Mouse (Mus musculus) forebrain, embryonic 13.5 days (tissue): ENCODE measurements around the gene Emx1. TPM values are rescaled to one million over a fixed set of nuclear protein-coding genes. Genes with fewer than 3 reads are reported as not detected.
A peak's percentile ranks its signal among the peaks of the same experiment; 100 is the strongest.

Experiments used
- ATAC-seq: fragments of 200-750 bp; cut with Nextera tagmentation; 2 replicates; pipeline ENCODE4 v1.8.0; 2017
- H3K27ac ChIP-seq: fragments of 300-500 bp; sonication (generic); 2 replicates; pipeline ENCODE4 v1.5.1; 2015; ENCODE audit warnings: inconsistent platforms, mild to moderate bottlenecking, moderate library complexity
- H3K27me3 ChIP-seq: fragments of 300-500 bp; sonication (generic); 2 replicates; pipeline ENCODE4 v1.6.1; 2015; ENCODE audit warnings: mild to moderate bottlenecking, inconsistent platforms
- H3K36me3 ChIP-seq: fragments of 300-500 bp; sonication (generic); 2 replicates; pipeline ENCODE4 v1.6.1; 2015; ENCODE audit warnings: mild to moderate bottlenecking, inconsistent platforms; ENCODE audit not compliant: poor library complexity, severe bottlenecking
- H3K4me1 ChIP-seq: fragments of 300-500 bp; sonication (generic); 2 replicates; pipeline ENCODE4 v1.6.1; 2015; ENCODE audit warnings: inconsistent platforms
- H3K4me2 ChIP-seq: fragments of 300-500 bp; sonication (generic); 2 replicates; pipeline ENCODE4 v1.6.1; 2015; ENCODE audit warnings: inconsistent platforms, mild to moderate bottlenecking, moderate library complexity
- H3K4me3 ChIP-seq: fragments of 300-500 bp; sonication (generic); 2 replicates; pipeline ENCODE4 v1.5.1; 2015; ENCODE audit warnings: mild to moderate bottlenecking, inconsistent platforms
- H3K9ac ChIP-seq: fragments of 300-500 bp; sonication (generic); 2 replicates; pipeline ENCODE4 v1.6.1; 2015; ENCODE audit warnings: mild to moderate bottlenecking, inconsistent platforms
- H3K9me3 ChIP-seq: fragments of 300-500 bp; sonication (generic); replicated peaks from 2 replicates; pipeline ENCODE4 v1.6.1; 2016; ENCODE audit warnings: inconsistent platforms
- WGBS: fragments of 180-500 bp; shearing (Covaris S2); methylation state at CpG from one replicate; pipeline ENCODE4 v1.1.7; 2015; 5-methylcytosine and 5-hydroxymethylcytosine counted together
- polyA plus RNA-seq: library from polyadenylated mRNA; unstranded; fragments of >200 nt; fragmentation: Nextera tagmentation; extraction: Ambion mirVana; gene quantifications from 2 replicates; pipeline ENCODE4 v1.2.1, GENCODE M21; 2015

Gene Emx1
- polyA plus RNA-seq, 1 experiment from 2014 or later: 83.4 TPM

- no peak overlapping the region for H3K4me2 ChIP-seq
- H3K9ac ChIP-seq: no peak overlapping the region
- H3K4me3 ChIP-seq: no peak overlapping the region
- no peaks in the 10 kb centered on the region for H3K27me3 ChIP-seq
- ATAC-seq: no peak
- WGBS: 94% methylated on average over 11 of the region's 11 CpGs
- H3K4me1 ChIP-seq: peaks cover 69% of the 10 kb centered on the region
- no peaks in the 10 kb centered on the region; the same call in 1 of the 2 replicates for H3K9me3 ChIP-seq
- H3K27ac ChIP-seq: peak overlapping the region; percentile 89
- 0 out of 2 replicates have a peak, but pooled peaks cover 3% of the 10 kb centered on the region for H3K36me3 ChIP-seq
These were observed 32.5 kb downstream of the Emx1 start for GRCm38 (mm10) chr6:85219706-85220105.

- Histone ChIP-seq H3K27ac (no peak overlapping the region; the same call in 1 of the 2 replicates), H3K27me3 (no peaks in the 10 kb centered on the region), H3K4me1 (peaks cover 64% of the 10 kb centered on the region), H3K9me3 (no peaks in the 10 kb centered on the region; the same call in 1 of the 2 replicates), H3K4me2 (no peak overlapping the region), H3K4me3 (no peak overlapping the region), H3K36me3 (0 out of 2 replicates have a peak, but pooled peaks cover 7% of the 10 kb centered on the region), H3K9ac (no peak overlapping the region)
- 43% methylated on average over 4 of the region's 4 CpGs for WGBS
- ATAC-seq: no peak
These were observed 33.7 kb downstream of the Emx1 start for GRCm38 (mm10) chr6:85220917-85221316.

GRCm38 (mm10) chr6:85222551-85222950, 35.3 kb downstream of the Emx1 start:
- WGBS: 79% methylated on average over 10 of the region's 10 CpGs
- Histone ChIP-seq H3K4me1 (peaks cover 74% of the 10 kb centered on the region), H3K27me3 (no peaks in the 10 kb centered on the region), H3K4me3 (no peak overlapping the region), H3K36me3 (0 out of 2 replicates have a peak, but pooled peaks cover 7% of the 10 kb centered on the region), H3K4me2 (no peak overlapping the region), H3K9ac (no peak overlapping the region), H3K27ac (no peak overlapping the region), H3K9me3 (no peaks in the 10 kb centered on the region; the same call in 1 of the 2 replicates)
- ATAC-seq: no peak

- no peak for ATAC-seq
- Histone ChIP-seq H3K4me1 (peaks cover 66% of the 10 kb centered on the region), H3K27ac (peak overlapping the region; percentile 63)
These were observed 36.4 kb downstream of the Emx1 start for GRCm38 (mm10) chr6:85223498-85224150.

GRCm38 (mm10) chr6:85224442-85224891, 37.2 kb downstream of the Emx1 start:
- Histone ChIP-seq H3K4me3 (no peak overlapping the region), H3K4me2 (no peak overlapping the region), H3K4me1 (peaks cover 58% of the 10 kb centered on the region), H3K9ac (no peak overlapping the region), H3K27ac (peak overlapping the region; percentile 32), H3K9me3 (no peaks in the 10 kb centered on the region; the same call in 1 of the 2 replicates), H3K36me3 (0 out of 2 replicates have a peak, but pooled peaks cover 7% of the 10 kb centered on the region), H3K27me3 (no peaks in the 10 kb centered on the region)
- WGBS: 14% methylated on average over 15 of the region's 15 CpGs
- peak; percentile 50 for ATAC-seq

More at GRCm38 (mm10) chr6:85223498-85224150, 36.4 kb downstream of the Emx1 start:
- Histone ChIP-seq H3K9ac (no peak overlapping the region), H3K4me2 (no peak overlapping the region), H3K27me3 (no peaks in the 10 kb centered on the region), H3K9me3 (no peaks in the 10 kb centered on the region; the same call in 1 of the 2 replicates), H3K36me3 (0 out of 2 replicates have a peak, but pooled peaks cover 7% of the 10 kb centered on the region), H3K4me3 (no peak overlapping the region)
- 35% methylated on average over 14 of the region's 14 CpGs for WGBS

GRCm38 (mm10) chr6:85226570-85226969, 39.3 kb downstream of the Emx1 start:
- peak; percentile 61; the same call in 1 of the 2 replicates for ATAC-seq

GRCm38 (mm10) chr6:85227520-85227919, 40.3 kb downstream of the Emx1 start:
- no peak overlapping the region for H3K4me3 ChIP-seq
- no peak overlapping the region for H3K9ac ChIP-seq
- peaks cover 58% of the 10 kb centered on the region for H3K4me1 ChIP-seq
- ATAC-seq: no peak
- H3K36me3 ChIP-seq: 0 out of 2 replicates have a peak, but pooled peaks cover 3% of the 10 kb centered on the region
- no peak overlapping the region for H3K27ac ChIP-seq
- no peaks in the 10 kb centered on the region for H3K27me3 ChIP-seq
- no peak overlapping the region for H3K4me2 ChIP-seq
- no peaks in the 10 kb centered on the region; the same call in 1 of the 2 replicates for H3K9me3 ChIP-seq
- 86% methylated on average over 2 of the region's 2 CpGs for WGBS

More at GRCm38 (mm10) chr6:85226570-85226969, 39.3 kb downstream of the Emx1 start:
- H3K27ac ChIP-seq: peak overlapping the region; percentile 37
- H3K9ac ChIP-seq: no peak overlapping the region
- no peak overlapping the region for H3K4me2 ChIP-seq
- WGBS: 28% methylated on average over 9 of the region's 9 CpGs
- peaks cover 51% of the 10 kb centered on the region for H3K4me1 ChIP-seq
- H3K36me3 ChIP-seq: 0 out of 2 replicates have a peak, but pooled peaks cover 3% of the 10 kb centered on the region
- no peaks in the 10 kb centered on the region; the same call in 1 of the 2 replicates for H3K9me3 ChIP-seq
- H3K4me3 ChIP-seq: no peak overlapping the region
- no peaks in the 10 kb centered on the region for H3K27me3 ChIP-seq

GRCm38 (mm10) chr6:85230762-85231161, 43.5 kb downstream of the Emx1 start:
- H3K9me3 ChIP-seq: no peaks in the 10 kb centered on the region
- no peak overlapping the region for H3K4me2 ChIP-seq
- no peak overlapping the region for H3K9ac ChIP-seq
- peaks cover 53% of the 10 kb centered on the region for H3K4me1 ChIP-seq
- ATAC-seq: no peak
- H3K27me3 ChIP-seq: no peaks in the 10 kb centered on the region
- H3K4me3 ChIP-seq: no peak overlapping the region
- 86% methylated on average over 3 of the region's 3 CpGs for WGBS
- H3K36me3 ChIP-seq: 0 out of 2 replicates have a peak, but pooled peaks cover under 1% of the 10 kb centered on the region
- no peak overlapping the region for H3K27ac ChIP-seq

GRCm38 (mm10) chr6:85231469-85231868, 44.2 kb downstream of the Emx1 start:
- Histone ChIP-seq H3K27me3 (no peaks in the 10 kb centered on the region), H3K36me3 (no peaks in the 10 kb centered on the region), H3K4me1 (peaks cover 54% of the 10 kb centered on the region), H3K9ac (no peak overlapping the region), H3K9me3 (no peaks in the 10 kb centered on the region), H3K4me3 (no peak overlapping the region), H3K27ac (no peak overlapping the region), H3K4me2 (peak overlapping the region; percentile 19; the same call in 1 of the 2 replicates)
- WGBS: 24% methylated on average over 6 of the region's 6 CpGs
- ATAC-seq: peak; percentile 48

GRCm38 (mm10) chr6:85232045-85232444, 44.8 kb downstream of the Emx1 start:
- Histone ChIP-seq H3K27ac (no peak overlapping the region), H3K4me2 (no peak overlapping the region), H3K27me3 (no peaks in the 10 kb centered on the region), H3K4me1 (peaks cover 54% of the 10 kb centered on the region), H3K9me3 (no peaks in the 10 kb centered on the region), H3K4me3 (no peak overlapping the region), H3K36me3 (no peaks in the 10 kb centered on the region), H3K9ac (no peak overlapping the region)
- 13% methylated on average over 4 of the region's 4 CpGs for WGBS
- peak; percentile 41 for ATAC-seq

GRCm38 (mm10) chr6:85232836-85233623, 45.8 kb downstream of the Emx1 start:
- no peak overlapping the region for H3K27ac ChIP-seq
- no peaks in the 10 kb centered on the region for H3K27me3 ChIP-seq
- H3K9ac ChIP-seq: no peak overlapping the region
- no peak overlapping the region for H3K4me2 ChIP-seq
- no peak for ATAC-seq
- no peaks in the 10 kb centered on the region for H3K36me3 ChIP-seq
- H3K4me1 ChIP-seq: peaks cover 60% of the 10 kb centered on the region
- H3K4me3 ChIP-seq: no peak overlapping the region
- WGBS: 51% methylated on average over 7 of the region's 7 CpGs
- no peaks in the 10 kb centered on the region for H3K9me3 ChIP-seq

GRCm38 (mm10) chr6:85234796-85235195, 47.6 kb downstream of the Emx1 start:
- 36% methylated on average over 5 of the region's 5 CpGs for WGBS
- Histone ChIP-seq H3K4me1 (peaks cover 76% of the 10 kb centered on the region), H3K27ac (no peak overlapping the region), H3K9ac (no peak overlapping the region), H3K4me2 (no peak overlapping the region), H3K9me3 (no peaks in the 10 kb centered on the region), H3K36me3 (no peaks in the 10 kb centered on the region), H3K27me3 (no peaks in the 10 kb centered on the region), H3K4me3 (no peak overlapping the region)
- ATAC-seq: no peak
